Mouse (Mus musculus) forebrain, postnatal 0 days (tissue): ENCODE measurements at regions not wholly inside any gene's neighbourhood (a gene's known extent, or its start where the extent isn't known, plus 50 kb on each side); places are given as distances from the start of the nearest gene placed in this dataset.

Source experiments
- ATAC-seq: fragments of 200-750 bp; cut with Nextera tagmentation; 2 replicates; pipeline ENCODE4 v1.8.0; 2017; ENCODE audit warnings: mild to moderate bottlenecking, moderate library complexity
- DNase-seq: peaks from one replicate; pipeline ENCODE4 v3.0.0-alpha.2; 2015
- H3K27ac ChIP-seq: fragments of 300-500 bp; sonication (generic); 2 replicates; pipeline ENCODE4 v1.5.1; 2014; ENCODE audit warnings: low read depth, mild to moderate bottlenecking, antibody characterized with exemption, low read length, moderate library complexity, mixed read lengths
- H3K27me3 ChIP-seq: fragments of 300-500 bp; sonication (generic); 2 replicates; pipeline ENCODE4 v1.6.1; 2014; ENCODE audit warnings: mild to moderate bottlenecking, low read length, mixed read lengths; ENCODE audit not compliant: insufficient read depth
- H3K36me3 ChIP-seq: fragments of 300-500 bp; sonication (generic); 2 replicates; pipeline ENCODE4 v1.6.1; 2014; ENCODE audit warnings: mild to moderate bottlenecking, moderate library complexity; ENCODE audit not compliant: insufficient read depth
- H3K4me1 ChIP-seq: fragments of 300-500 bp; sonication (generic); 2 replicates; pipeline ENCODE4 v1.6.1; 2014; ENCODE audit warnings: antibody characterized with exemption; ENCODE audit not compliant: insufficient read depth
- H3K4me2 ChIP-seq: fragments of 300-500 bp; sonication (generic); 2 replicates; pipeline ENCODE4 v1.6.1; 2014; ENCODE audit warnings: low read depth, mild to moderate bottlenecking, moderate library complexity
- H3K4me3 ChIP-seq: fragments of 300-500 bp; sonication (generic); 2 replicates; pipeline ENCODE4 v1.5.1; 2014; ENCODE audit warnings: low read depth, low read length, mixed read lengths
- H3K9ac ChIP-seq: fragments of 300-500 bp; sonication (generic); 2 replicates; pipeline ENCODE4 v1.6.1; 2014; ENCODE audit warnings: mild to moderate bottlenecking
- H3K9me3 ChIP-seq: fragments of 300-500 bp; sonication (generic); 2 replicates; pipeline ENCODE4 v1.6.1; 2016; ENCODE audit warnings: low read length
- CTCF ChIP-seq: sonication (generic); IDR thresholded peaks from 2 replicates; pipeline ENCODE4 v1.5.1; 2016; ENCODE audit warnings: antibody characterized with exemption, control low read depth, low read depth
- WGBS: fragments of 180-500 bp; shearing (Covaris S2); extraction: QIAGEN DNeasy Blood & Tissue Kit; methylation state at CpG from one replicate; pipeline ENCODE4 v1.1.7; 2014; 5-methylcytosine and 5-hydroxymethylcytosine counted together

- ATAC-seq, result no peak
- no peak for TF ChIP-seq CTCF
- Histone ChIP-seq H3K4me3 (no peak overlapping the region), H3K27ac (no peak overlapping the region), H3K4me2 (no peak overlapping the region), H3K27me3 (no peaks in the 10 kb centered on the region), H3K9ac (no peak overlapping the region), H3K9me3 (no peaks in the 10 kb centered on the region), H3K36me3 (no peaks in the 10 kb centered on the region), H3K4me1 (no peaks in the 10 kb centered on the region)
- DNase-seq, result no peak
- 80% methylated on average over 7 of the region's 7 CpGs for WGBS
These were observed 173.1 kb upstream of the Rpl34 start for GRCm38 (mm10) chr3:130903329-130903728.

DNA sequence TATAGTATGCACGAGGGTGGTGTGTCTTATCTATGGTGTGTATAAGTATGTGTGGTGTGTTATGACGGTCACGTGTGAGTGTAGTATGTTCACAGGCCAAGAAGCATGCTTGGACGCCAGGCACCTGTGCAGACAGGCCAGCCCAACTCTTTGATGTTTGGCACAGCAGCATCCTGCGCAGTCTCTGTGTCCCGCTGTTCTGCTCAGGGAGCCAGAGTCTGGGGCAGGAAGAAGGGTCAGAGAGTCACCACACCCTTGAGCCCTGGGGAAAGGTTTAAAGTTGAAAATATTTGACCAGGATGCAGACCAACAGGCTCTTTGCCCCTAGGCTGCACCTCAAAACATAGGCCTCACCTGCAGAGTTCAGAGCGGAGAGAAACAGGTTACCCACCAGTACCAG, 172.2 kb upstream of the Rpl34 start:
- H3K27ac ChIP-seq, result no peak overlapping the region
- WGBS, result 91% methylated on average over 7 of the region's 7 CpGs
- H3K9me3 ChIP-seq, result no peaks in the 10 kb centered on the region
- H3K9ac ChIP-seq, result no peak overlapping the region
- DNase-seq (no peak), ATAC-seq (no peak)
- H3K36me3 ChIP-seq, result no peaks in the 10 kb centered on the region
- no peak overlapping the region for H3K4me2 ChIP-seq
- H3K27me3 ChIP-seq, result no peaks in the 10 kb centered on the region
- no peaks in the 10 kb centered on the region for H3K4me1 ChIP-seq
- TF ChIP-seq CTCF, result no peak
- no peak overlapping the region for H3K4me3 ChIP-seq

DNA sequence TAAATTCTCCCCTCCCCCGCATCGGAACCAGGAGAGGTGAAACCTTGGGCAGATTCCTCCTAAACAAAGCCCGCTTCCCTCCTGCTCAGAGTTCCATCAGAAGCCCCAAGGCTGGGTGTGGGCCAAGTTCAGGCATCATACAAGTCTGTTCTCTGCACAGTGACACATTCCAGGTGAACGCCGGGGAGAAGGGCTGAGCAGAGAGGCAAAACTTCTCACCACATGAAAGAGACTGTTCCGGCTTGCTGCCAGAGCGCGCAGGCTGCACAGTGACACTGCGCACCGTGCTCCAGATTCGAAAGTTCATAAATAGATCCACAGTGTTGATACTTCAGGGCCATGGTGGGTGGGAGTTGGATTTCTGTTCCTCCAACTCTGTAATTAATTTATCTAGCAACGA, 171.1 kb upstream of the Rpl34 start:
- H3K9ac ChIP-seq, result no peak overlapping the region
- no peaks in the 10 kb centered on the region for H3K27me3 ChIP-seq
- H3K4me2 ChIP-seq, result no peak overlapping the region
- DNase-seq (no peak), ATAC-seq (no peak)
- TF ChIP-seq CTCF, result no peak
- WGBS, result 82% methylated on average over 12 of the region's 12 CpGs
- H3K36me3 ChIP-seq, result no peaks in the 10 kb centered on the region
- H3K4me1 ChIP-seq, result no peaks in the 10 kb centered on the region
- H3K27ac ChIP-seq, result no peak overlapping the region
- no peaks in the 10 kb centered on the region for H3K9me3 ChIP-seq
- H3K4me3 ChIP-seq, result no peak overlapping the region

GRCm38 (mm10) chr3:130900846-130901245, 170.6 kb upstream of the Rpl34 start:
- no peak overlapping the region for H3K4me2 ChIP-seq
- DNase-seq (no peak), ATAC-seq (no peak)
- no peak overlapping the region for H3K9ac ChIP-seq
- H3K36me3 ChIP-seq, result no peaks in the 10 kb centered on the region
- WGBS, result 94% methylated on average over 6 of the region's 6 CpGs
- H3K4me1 ChIP-seq, result no peaks in the 10 kb centered on the region
- H3K27ac ChIP-seq, result no peak overlapping the region
- no peak overlapping the region for H3K4me3 ChIP-seq
- H3K27me3 ChIP-seq, result no peaks in the 10 kb centered on the region
- TF ChIP-seq CTCF, result no peak
- no peaks in the 10 kb centered on the region for H3K9me3 ChIP-seq

DNA sequence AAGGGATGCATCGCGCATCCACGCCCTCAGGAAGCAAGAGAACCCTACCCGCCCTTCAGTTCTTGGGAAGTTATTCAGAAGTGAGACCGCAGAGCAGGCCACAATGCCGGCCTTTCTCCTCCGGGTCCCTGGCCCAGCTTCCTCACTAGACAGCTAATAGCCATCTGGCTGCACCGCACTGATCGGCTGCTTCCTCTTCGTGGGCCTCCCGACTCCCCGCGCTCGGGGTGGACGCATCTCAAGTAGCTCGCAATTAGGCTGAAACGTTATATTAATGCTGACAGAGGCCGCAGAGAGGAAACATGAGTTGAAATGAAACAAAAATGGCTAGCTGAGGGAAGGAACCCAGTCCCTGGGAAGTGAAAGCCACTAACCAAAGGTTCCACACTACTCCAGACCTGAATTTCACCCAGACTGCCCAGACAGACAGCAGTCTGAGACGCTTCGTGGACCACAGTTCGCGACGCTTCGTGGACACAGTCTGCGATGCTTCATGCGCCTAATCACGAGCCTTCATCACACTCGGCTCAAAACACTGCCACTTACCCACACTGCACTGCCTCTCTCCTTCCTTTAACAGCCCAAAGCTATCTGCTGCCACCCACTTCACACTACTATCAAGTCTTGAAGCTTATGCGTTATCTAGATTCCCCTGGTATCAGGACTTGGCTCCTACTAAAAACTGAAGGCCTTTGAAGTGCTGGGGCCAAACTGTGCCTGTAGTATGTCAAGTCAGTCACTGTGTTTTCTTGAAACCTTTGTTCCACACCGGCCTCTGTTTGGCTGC, 170.0 kb upstream of the Rpl34 start:
- Histone ChIP-seq H3K4me1 (no peaks in the 10 kb centered on the region), H3K36me3 (no peaks in the 10 kb centered on the region), H3K27me3 (no peaks in the 10 kb centered on the region), H3K9ac (no peak overlapping the region), H3K27ac (no peak overlapping the region), H3K4me2 (0 out of 2 replicates have a peak overlapping the region, but pooled peaks have one; percentile 8), H3K9me3 (no peaks in the 10 kb centered on the region), H3K4me3 (no peak overlapping the region)
- WGBS, result 72% methylated on average over 30 of the region's 30 CpGs
- TF ChIP-seq CTCF, result no peak
- ATAC-seq (peak; percentile 16; the same call in 1 of the 2 replicates), DNase-seq (no peak)

GRCm38 (mm10) chr3:130894168-130894814, 164.1 kb upstream of the Rpl34 start:
- DNase-seq (no peak), ATAC-seq (no peak)
- Histone ChIP-seq H3K36me3 (no peaks in the 10 kb centered on the region), H3K27me3 (no peaks in the 10 kb centered on the region), H3K9ac (no peak overlapping the region), H3K4me2 (no peak overlapping the region), H3K4me1 (no peaks in the 10 kb centered on the region), H3K27ac (no peak overlapping the region), H3K9me3 (no peaks in the 10 kb centered on the region), H3K4me3 (no peak overlapping the region)
- TF ChIP-seq CTCF, result no peak
- WGBS, result 85% methylated on average over 7 of the region's 7 CpGs

GRCm38 (mm10) chr3:130891310-130891709, 161.1 kb upstream of the Rpl34 start:
- Histone ChIP-seq H3K4me2 (no peak overlapping the region), H3K4me3 (no peak overlapping the region), H3K9me3 (peaks cover 5% of the 10 kb centered on the region; the same call in 1 of the 2 replicates), H3K27ac (no peak overlapping the region), H3K9ac (no peak overlapping the region), H3K36me3 (no peaks in the 10 kb centered on the region), H3K27me3 (no peaks in the 10 kb centered on the region), H3K4me1 (no peaks in the 10 kb centered on the region)
- ATAC-seq (no peak), DNase-seq (no peak)
- whole genome bisulfite sequencing, result 83% methylated on average over 4 of the region's 4 CpGs
- TF ChIP-seq CTCF, result no peak
